Mouse (Mus musculus) embryo, embryonic 10.5 days (tissue): ENCODE measurements around the gene Cnnm3.
A peak's percentile ranks its signal among the peaks of the same experiment; 100 is the strongest.
"Not testable (repeated sequence)": the region's sequence is repeated elsewhere in the genome, so short reads cannot be mapped to it uniquely, and the experiment has no call there.

Source experiments
- DNase-seq: peaks from one replicate; pipeline ENCODE4 v3.0.0-alpha.2; 2015; ENCODE audit warnings: low spot score

Gene Cnnm3

GRCm38 (mm10) chr1:36536783-36537182 is 25.1 kb downstream of the Cnnm3 start, which contains the start of gene Ankrd23:
Gene Ankrd23 (minus strand): TSS chr1:36536883.
- DNase-seq: not testable (repeated sequence)

- DNase-seq: no peak
These were observed 27.1 kb downstream of the Cnnm3 start for GRCm38 (mm10) chr1:36538727-36539126.

- DNase-seq: peak; percentile 41
These were observed 27.5 kb downstream of the Cnnm3 start, which contains the start of gene Gm42417 for GRCm38 (mm10) chr1:36539186-36539585. Gene Gm42417 (minus strand): TSS chr1:36539429.

- no peak for DNase-seq
These were observed 28.5 kb downstream of the Cnnm3 start for GRCm38 (mm10) chr1:36540132-36540531.

- no peak for DNase-seq
These were observed 29.1 kb downstream of the Cnnm3 start for GRCm38 (mm10) chr1:36540807-36541206.

GRCm38 (mm10) chr1:36541844-36542243 is 30.2 kb downstream of the Cnnm3 start:
- no peak for DNase-seq

- DNase-seq: no peak
These were observed 31.3 kb downstream of the Cnnm3 start for GRCm38 (mm10) chr1:36542925-36543324.

- DNase-seq: no peak
These were observed 33.7 kb downstream of the Cnnm3 start for GRCm38 (mm10) chr1:36545382-36545781.

GRCm38 (mm10) chr1:36545845-36546600 is 34.4 kb downstream of the Cnnm3 start:
- no peak for DNase-seq

- peak; percentile 99 for DNase-seq
These were observed 35.3 kb downstream of the Cnnm3 start, which contains the start of gene Ankrd39 for GRCm38 (mm10) chr1:36546888-36547471. Gene Ankrd39 (minus strand): TSS chr1:36547445.

- no peak for DNase-seq
These were observed 36.4 kb downstream of the Cnnm3 start for GRCm38 (mm10) chr1:36547981-36548598.

GRCm38 (mm10) chr1:36548771-36549170 is 37.1 kb downstream of the Cnnm3 start:
- DNase-seq: no peak

GRCm38 (mm10) chr1:36549491-36549890 is 37.8 kb downstream of the Cnnm3 start:
- DNase-seq: no peak

- no peak for DNase-seq
These were observed 38.6 kb downstream of the Cnnm3 start for GRCm38 (mm10) chr1:36550075-36550863.

GRCm38 (mm10) chr1:36551904-36552303 is 40.2 kb downstream of the Cnnm3 start:
- no peak for DNase-seq

GRCm38 (mm10) chr1:36552506-36552905 is 40.8 kb downstream of the Cnnm3 start:
- no peak for DNase-seq

- DNase-seq: no peak
These were observed 43.1 kb downstream of the Cnnm3 start for GRCm38 (mm10) chr1:36554633-36555399.

- peak; percentile 54 for DNase-seq
These were observed 44.2 kb downstream of the Cnnm3 start for GRCm38 (mm10) chr1:36555798-36556395.

- peak; percentile 97 for DNase-seq
These were observed 45.1 kb downstream of the Cnnm3 start for GRCm38 (mm10) chr1:36556553-36557456.
